Mouse (Mus musculus) brain, adult 2 months (tissue): Measurements from ENCODE around the gene Sipa1l3.

Experiments used
- DNase-seq: peaks from one replicate; pipeline ENCODE4 v3.0.0; 2011; ENCODE audit warnings: low read depth, low spot score

Gene Sipa1l3

DNA sequence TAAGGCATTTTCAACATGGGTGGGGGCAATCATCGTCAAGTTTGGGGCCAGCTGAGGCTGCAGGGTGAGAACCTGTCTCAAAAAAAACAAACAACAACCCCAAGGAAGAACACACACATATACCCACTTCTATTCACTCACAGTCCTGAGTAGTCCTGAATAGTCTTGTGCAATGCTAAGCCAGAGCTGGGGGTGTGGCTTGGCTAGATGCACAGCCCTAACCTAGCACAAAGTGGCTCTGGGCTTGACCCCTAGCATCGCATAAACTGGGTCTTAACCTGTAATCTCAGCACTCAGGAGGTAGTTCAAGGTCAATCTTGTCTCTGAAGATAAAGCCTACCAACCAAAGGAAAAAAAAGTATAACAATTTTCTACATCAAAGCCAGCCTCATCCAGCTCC lies 101.5 kb downstream of the Sipa1l3 start:
- DNase-seq = no peak

DNA sequence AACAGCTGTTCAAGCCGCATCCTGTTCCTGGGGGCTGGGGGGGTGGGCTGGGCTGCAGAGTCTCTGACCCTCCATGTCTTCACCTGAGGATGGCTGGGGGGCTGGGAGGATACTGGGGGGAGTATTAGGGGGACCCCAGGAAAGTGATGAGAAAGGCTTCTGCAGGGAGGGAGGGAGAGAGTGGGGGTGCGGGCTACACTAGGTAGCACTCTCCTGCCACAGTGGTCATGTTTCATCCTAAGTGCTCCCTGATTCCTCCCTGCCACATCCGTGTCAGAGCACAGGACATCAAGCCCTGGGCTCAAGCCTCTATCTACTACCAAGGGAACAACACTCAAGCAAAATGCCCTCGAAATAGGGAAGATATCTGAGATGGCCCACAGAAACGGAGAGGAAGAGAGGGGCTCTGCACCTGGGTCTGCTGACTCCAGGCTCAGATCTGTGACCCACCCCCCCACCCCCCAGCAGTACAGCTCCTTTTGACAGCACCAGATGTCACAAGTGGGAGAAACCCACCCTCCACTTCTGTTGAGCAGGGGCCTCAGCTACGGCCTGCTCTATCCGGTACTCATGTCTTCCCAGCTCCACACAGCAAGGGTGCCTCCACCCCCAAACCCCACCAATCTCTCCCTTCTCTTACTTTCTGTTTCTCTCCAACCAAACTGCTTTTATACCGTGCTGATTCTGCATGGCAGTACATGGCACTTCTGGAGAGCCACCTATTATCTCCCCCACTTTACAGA lies 106.4 kb downstream of the Sipa1l3 start:
- no peak for DNase-seq

DNA sequence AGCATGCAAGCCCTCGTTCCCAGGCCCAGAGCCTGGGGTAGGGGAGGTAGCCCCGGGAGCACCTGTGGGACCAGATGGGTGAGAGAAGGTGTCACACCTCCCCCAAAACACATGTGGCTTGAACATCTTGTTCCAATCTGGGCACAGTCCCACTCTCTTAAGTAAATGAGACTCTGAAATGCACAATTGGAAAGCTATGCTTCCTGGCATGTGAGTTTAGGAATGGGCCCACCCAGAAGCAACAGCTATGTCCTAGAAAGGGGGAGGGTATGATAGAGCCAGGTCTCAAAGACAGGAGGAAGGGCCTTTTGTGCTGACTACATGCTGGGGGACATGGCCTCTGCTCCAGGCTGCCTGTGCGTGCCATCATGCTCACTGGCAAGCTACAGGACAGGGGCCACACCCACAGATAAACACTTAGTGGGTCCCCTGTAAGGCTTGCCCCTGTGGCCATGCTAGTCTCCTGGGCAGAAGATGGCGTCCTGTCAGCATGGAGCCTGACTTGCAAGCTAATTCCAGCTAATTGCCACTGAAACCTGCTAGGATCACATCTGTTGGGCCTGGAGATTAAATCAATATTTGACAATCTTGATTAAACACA lies 107.1 kb downstream of the Sipa1l3 start:
- no peak for DNase-seq

DNA sequence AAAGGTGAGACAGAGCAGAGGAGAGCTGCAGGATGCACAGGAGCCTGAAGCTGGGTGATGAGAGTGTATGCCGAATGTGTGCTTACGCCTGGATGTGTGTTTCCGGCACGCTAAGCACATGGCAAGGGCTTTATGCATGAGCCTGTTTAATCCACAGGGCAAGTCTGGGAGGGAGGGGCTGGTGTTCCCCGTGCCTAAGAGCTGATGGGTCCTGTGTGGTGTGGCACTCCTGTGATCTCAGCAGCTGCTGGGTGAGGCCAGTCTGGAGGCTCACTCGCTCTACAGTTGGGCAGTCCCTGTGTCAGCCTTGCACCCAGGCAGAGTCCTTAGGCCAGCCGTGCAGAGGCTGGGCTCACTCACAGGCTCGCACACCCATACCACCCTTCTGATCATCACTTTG lies 108.0 kb downstream of the Sipa1l3 start:
- DNase-seq = no peak

DNA sequence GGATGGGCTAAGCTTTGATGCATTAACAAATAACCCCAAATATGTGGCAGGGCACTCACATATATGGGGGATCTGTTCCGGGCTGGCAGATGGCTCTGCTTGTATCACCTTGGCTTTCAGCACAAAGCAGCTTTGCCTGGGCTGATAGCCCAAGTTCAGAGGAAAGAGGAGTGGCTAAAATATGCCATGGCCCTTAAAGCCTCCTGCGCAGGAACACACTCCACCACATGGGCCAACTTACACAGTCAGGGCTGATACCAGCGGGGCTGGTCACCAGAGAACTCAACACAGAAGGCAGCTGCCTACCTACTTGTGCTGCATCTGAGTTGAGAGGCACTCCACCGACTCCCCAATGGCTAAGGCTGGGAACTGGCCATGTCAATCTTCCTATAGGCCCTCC lies 111.6 kb downstream of the Sipa1l3 start:
- peak; percentile 80 for DNase-seq

DNA sequence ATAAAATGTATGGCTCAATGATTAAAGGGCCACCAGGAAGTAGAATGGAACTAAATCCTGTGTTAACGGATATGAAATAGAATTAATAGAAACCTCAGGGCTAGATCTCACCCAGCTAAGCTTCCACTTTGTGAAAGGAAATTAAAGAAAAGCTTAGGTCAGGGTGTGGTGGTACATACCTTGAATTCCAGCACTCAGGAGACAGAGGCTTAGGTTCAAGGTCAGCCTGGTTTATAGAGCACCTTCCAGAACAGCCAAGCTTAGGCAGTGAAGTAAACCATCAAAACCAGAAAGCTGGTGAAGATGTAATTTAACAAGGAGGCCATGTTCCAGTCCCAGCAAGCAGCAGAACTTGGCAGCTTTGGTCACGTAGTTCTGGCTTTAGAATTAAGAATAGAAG lies 114.3 kb downstream of the Sipa1l3 start:
- no peak for DNase-seq

DNA sequence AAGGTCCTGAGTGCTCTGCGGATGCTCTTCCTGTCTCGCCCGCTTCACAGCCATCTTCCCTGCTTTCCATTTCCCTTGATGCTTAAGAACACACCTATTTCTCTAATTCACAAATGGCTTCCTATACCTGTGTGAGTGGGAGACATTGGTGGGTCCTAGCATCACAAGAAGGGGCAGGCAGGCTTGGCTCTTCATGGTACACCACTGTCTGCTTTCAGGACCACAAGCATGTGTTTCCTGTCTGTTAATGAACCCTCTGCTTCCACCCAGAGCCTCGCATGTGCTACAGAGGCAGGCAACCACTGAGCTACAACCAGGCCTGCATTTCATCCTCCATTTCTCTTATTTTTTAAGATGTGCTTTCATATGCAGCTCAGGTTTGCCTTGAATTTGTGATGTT lies 116.4 kb downstream of the Sipa1l3 start:
- no peak for DNase-seq

DNA sequence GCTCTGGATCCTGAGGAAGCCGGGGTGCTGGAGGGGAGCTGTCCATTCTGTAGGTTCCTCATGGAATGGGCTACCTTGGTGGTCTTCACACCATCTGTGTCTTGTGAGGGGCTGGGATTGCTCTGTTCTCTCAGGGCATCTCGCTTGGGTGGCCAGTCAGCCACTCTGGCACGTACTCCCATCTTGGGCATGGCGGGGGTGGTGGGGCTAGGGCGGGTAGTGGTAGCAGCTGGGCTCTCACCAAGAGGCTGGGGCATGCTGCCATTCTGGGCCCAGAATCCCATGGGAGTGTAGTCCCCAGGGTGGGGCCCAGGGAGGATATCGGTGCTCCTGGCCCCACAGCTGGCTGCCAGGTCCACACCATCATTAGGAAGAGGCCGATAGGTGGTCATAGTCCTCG lies 118.0 kb downstream of the Sipa1l3 start:
- no peak for DNase-seq

DNA sequence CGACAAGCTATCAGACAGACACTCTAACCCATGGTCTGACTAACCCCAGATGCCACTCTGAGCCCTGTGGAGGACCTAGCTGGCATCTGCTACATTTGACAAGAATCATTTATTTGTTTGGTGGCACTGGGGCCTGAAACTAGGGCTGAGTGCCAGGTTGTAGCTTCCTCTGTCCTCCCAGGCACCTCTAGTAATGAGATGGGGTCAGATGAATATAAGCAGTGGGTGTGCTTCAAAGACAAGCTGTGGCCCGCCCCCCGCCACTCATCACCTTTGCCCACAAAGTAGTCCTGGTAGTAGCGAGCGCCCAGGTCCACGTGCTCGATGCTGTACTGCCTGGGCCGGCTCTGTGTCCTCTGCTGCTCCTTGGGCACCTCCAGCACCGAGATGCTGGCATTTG lies 119.4 kb downstream of the Sipa1l3 start:
- peak; percentile 30 for DNase-seq

DNA sequence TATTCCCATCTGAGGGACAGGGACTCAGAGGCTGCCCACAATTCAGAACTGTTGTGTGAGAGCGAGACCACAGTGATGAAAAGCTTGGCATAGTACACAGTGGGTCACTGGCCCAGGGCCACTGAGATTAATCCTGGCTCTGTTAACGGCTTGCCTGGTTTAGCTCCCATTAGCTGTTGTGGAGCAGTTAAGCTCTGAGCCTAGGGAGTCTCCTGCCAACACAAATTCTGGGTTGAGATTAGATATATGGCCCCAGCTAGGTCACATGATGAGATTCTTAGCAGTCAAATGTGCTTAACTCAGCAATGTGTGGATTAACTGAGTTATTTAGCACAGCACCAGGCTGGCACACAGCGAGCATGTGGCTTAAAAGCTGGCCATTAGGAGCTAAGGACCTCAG lies 121.0 kb downstream of the Sipa1l3 start:
- peak; percentile 52 for DNase-seq

DNA sequence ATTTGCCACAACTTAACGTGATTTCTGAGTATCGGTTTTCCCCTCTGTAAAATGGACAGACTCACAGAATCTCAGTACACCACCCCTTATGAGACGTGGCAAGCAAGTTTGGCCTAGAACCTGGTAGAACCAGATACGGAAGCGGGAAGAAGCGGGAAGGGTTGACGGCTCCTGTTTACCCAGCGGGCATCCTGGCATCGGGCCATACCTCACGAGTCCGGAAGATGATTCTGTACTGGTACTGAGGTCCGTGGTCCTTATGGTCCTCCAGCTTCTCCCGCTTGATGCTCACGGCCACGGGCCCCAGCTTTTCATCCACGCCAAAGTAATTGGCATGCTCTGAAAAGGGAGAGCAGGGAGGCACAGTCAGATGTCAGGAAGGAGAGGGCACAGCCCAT lies 121.5 kb downstream of the Sipa1l3 start:
- peak; percentile 56 for DNase-seq

DNA sequence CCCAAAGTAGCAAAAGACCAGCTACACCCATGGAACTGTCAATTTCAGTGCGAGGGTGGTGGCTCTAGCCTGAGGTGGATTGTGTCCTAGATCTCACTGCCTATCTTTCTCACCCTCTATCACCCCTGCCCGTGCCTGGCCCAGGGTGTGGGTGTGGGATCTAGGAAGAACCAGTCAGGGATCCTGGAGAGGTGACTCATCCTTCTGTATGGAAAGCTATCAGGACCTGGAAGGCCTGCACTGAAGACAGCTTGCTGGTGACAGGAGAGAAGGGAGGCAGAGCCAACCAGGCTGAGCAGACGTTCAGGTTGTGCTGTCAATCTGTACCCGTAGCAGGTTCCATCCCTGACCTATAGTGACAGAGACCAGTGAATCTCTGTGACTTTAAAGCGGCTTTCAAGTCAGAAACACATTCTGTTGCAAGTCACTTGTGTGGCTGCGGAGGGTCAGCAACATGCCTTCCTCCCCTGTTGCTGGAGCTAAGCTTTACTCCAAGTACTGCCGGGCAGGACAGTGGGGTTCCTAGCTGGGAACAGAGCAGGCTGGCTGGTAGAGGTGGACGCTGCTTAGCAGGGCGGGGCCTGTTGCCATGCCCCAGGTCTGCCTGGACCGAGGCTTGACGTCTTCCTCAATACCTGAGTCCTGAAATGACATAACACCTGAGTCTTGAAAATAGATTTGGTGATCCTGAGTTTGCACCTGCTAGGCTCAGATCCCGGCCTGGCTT lies 122.1 kb downstream of the Sipa1l3 start:
- DNase-seq = peak; percentile 96

DNA sequence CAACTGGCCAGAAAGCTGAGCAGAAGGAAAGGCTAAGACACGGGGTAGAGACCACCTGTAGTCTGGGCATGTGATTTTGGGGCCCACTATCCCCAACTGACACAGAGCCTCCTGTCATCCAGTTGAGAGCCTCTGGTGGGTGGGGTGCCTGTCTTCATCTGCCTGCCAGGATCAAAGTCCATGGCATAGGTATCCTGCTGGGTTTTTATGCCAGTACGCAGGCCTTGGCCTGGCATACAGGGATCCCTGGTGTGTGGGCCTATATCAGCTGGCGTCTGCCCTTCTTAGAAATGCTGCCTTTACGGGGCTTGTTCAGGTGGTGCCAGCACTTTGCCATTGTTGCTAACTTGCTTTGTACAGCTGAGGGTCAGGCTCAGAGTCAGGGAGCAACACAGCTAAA lies 123.3 kb downstream of the Sipa1l3 start:
- DNase-seq = no peak

DNA sequence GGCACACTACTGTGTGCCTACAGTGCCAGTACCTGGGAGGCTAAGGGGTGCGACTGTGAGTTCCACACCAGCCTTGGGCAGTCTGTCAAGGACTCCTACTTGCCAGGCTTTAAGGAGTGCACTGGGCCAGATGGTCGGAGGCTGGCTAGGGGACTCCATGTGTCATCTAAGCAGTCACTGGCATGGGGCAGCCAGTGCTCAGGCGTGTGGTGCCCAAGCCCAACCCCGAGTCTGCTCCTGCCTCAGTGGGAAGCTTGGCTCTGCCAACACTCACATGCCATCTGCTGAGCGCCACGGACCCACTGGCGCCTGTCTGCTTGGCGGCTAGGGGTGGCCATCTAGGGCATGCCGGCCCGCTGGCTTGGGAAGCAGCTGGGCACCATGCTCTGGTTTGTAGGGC lies 125.1 kb downstream of the Sipa1l3 start:
- peak; percentile 98 for DNase-seq

DNA sequence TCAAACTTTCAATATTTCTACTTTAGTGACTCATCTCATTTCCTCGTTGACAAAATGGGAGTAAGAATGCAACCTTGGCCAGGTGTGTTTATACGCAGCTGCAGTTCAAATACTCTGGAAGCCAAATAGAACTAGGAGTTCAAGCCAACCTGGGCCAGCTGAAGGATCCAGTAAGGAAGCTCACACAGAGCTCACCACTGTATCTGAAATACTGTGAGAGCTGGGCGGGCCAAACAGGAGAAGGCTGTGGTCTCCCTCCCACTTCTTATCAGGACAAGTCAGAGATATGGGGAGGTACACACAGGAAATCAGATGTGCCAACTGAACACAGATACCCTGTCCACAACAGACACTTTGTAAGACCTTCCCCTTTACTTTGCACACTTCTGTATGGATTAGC lies 125.6 kb downstream of the Sipa1l3 start:
- DNase-seq = no peak

DNA sequence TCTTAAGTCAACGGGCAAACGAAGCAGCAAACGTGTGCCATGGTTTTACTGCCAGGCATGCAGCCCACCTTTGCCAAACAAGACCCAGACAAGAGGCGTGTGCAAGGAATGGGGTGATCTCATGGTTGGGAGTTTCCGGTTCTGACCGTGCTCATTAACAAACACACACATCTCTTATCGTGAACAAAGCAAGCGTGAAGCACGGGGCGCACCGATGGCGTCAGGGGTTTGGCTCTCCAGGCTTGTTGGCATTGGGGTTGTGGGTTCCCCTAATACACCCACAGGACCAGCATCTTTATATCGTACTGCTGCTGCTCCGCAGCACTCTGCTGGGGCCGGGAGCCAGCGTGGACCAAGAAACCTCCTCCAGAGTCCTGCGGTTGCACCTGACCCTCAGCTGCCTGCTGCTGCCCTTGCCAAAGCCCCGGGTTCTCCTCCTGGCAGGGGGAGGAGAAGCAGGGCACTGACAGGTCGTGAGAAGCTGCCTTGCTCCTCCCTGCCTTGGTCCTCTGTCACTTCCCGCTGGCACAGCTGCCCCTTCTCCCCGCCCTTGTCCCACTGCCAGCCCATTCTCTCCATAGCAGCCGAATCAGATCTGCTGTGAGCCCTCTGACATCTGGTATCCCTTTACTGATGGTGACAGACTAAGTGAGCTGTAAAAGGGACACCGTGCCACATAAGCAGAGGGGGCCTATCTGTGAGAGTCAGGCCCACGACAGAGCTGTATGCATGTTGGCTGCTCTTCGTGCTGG lies 126.5 kb downstream of the Sipa1l3 start:
- no peak for DNase-seq

DNA sequence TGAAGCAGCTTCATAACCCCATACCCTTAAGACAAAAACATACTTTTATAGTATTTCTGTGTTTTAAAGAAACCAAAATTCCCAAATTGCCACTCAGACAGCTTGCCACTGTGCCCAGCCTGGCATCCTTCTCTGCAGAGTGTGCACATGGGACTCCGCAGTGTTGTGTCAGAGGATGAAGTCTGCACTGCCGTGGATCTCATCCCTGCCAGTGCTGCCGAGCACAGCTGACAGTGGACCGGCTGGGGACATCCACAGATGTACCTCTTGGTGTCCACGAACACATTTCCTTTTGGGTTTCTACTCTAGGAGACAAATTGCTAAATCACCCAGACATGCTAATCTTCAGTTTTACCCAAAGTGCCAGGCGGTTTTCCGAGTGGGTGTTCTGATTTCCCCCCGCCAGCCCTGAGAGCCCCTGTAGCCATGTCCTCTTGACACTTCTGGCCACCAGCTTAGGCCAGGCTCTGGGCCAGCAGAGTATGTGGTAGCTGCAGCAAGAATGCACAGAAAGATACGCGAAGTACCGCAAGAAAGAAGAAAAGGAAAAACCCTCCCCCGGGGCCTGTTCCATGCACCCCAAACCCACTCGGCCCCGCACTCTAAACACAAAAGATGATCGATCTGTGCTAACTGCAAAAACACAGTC lies 127.2 kb downstream of the Sipa1l3 start:
- no peak for DNase-seq

DNA sequence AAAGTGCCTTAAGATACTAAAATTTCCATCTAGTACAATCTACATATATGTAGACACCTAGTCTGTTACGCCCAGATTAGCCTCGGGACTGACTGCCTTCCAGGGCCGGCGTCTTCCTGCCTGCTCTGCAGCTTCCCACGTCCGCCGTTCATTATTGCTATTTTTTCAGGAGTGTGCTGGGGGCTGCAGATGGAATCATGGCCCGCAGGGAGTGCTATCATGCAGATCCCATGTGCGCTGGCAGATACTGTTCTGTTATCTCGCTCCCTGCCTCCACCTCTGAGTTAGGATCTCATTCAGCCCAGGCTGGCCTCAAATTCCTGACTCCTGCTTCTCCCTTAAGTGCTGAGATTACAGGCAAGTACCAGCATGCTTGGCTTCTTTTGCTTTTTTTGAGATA lies 128.2 kb downstream of the Sipa1l3 start:
- DNase-seq = peak; percentile 38

DNA sequence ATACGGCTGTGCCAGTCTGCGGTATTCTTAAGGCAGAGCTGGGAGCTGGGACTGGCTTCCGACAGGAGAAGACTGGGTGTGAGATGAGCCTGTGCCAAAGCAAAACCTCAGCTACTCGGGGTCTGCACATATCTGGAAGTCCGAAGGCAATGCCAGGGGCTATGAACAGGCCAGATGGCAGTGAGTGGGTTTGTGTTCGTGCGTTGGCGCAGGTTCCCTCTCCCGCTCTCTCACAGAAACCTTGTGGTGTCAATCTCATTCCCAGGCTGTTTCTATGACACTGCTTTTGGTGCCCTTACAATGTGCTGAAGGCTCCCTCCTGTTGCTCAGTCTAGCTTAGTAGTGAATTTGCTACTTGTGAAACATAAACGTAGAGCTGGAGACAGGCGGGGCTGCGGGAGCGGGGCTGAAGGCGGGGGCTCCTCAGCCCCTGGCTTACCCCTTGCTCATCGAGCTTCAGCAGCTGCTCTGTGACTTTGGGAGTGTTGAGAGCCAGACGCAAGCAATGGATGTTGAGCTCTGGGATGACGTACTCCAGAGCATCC lies 130.8 kb downstream of the Sipa1l3 start:
- DNase-seq = peak; percentile 72

DNA sequence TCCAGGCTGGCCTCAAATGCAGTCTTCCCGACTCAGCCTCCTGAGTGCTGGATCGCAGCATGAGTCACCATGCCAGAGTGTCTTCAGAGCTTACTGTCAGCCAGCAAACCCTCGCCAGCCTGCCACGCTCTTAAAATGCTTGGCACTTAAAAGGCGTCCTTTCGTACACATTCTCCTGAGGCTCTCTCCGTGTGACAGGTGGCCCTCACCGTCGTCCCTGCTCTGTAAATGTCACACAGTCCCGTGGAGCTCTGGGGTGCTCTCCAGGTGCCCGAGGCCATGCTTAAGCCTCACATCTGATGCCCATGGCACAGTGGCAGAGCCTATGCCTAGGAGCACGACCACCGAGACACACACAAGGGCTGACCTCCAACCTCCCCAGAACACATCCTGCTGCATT lies 132.1 kb downstream of the Sipa1l3 start:
- peak; percentile 72 for DNase-seq

DNA sequence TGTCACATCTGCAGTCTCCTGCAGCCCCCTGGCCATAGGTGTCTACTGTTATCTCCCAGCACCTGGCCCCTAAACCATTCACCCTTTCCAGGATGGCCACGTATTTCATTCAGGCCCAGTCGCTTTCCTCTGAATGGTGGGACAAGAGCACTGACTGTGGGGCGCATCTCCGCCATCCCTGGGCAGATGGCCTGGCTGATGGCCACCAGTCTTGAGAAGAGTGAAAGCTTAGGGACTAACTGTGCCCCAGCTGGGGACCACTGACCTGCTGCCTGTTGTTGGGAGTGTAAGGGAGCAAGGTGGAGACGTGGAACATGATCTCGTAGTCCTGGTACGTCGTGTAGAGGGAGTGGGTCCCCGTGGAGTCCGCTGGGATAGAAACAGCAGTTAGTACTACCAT lies 132.7 kb downstream of the Sipa1l3 start:
- no peak for DNase-seq
